11 mouse cellular contexts compared by ENCODE assay signal in the genomic region with DNA sequence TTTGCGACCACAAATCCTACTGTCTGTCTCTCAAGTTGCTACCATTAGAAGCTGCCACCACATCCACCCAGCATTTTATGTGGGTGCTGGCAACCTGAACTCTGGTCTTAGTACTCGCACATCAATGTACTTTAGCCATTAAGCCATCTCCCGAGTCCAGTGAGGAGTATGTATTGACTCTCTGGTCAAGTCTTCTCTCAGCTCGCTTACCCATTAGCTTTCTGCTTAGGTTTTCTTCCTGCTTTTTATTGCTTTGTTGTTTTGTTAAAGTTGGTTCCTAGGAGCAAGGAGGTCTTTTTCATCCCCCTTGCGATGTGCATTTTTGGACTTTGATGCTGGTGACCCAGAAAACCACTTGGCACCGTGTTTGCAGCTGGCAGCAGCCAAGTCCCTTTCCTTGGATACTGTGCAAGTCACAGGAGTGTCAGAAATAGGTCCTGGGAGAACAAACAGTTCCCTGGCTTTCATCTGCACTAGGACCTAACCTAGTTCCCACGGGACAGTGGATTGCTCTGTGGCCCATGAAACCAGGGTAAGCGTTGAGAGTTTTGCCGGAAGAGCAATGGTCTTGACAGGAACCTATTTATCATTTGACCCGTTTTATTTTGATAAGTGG. TPM values are rescaled to one million over a fixed set of nuclear protein-coding genes. Genes with fewer than 3 reads are reported as not detected.
DNase-seq lines count a peak whose midpoint lies in the region; ATAC-seq and TF ChIP-seq lines count a peak whose summit lies in the region.
"Had no signal": no experiment of that assay in that cellular context is flagged by ENCODE, and none has a peak within 500 bp of the region (broad histone marks: within the 10 kb centered on the region; RNA-seq: fewer than 3 reads in every experiment).

No protein-coding gene starts in this region.

- no peaks in the 10 kb centered on the region for H3K27me3 ChIP-seq in kidney, embryonic 15.5 days

- no peak for TF ChIP-seq POLR2A in brain, embryonic 14.5 days (IDR thresholded peaks at IDR 0.05; ENCODE audit: borderline replicate concordance, extremely low read depth, insufficient read depth, insufficient read length, poor library complexity, severe bottlenecking)

- H3K4me1 ChIP-seq in kidney, embryonic 15.5 days, result no peaks in the 10 kb centered on the region

- H3K36me3 ChIP-seq in kidney, embryonic 15.5 days, result no peaks in the 10 kb centered on the region
- H3K36me3 ChIP-seq: G1E had no signal

- peak; percentile 20 for DNase-seq in kidney, adult 18-20 months
- DNase-seq in kidney, adult 11 months, result no peak
- DNase-seq in Muller cell, postnatal 12 days (ENCODE audit: inconsistent ontology term), result peak; percentile 80
- peak; percentile 34 for DNase-seq in brain, embryonic 14.5 days (ENCODE audit: low read depth)
- DNase-seq in c-Kit-positive CD71-positive TER-119-positive erythroid progenitor cells, embryonic 14.5 days (ENCODE audit: low spot score), result no peak
- no peak for DNase-seq in embryo, embryonic 11 days
- DNase-seq in spleen, postnatal 14 days (ENCODE audit: low spot score in 2 of 2), result no peak
- DNase-seq: spleen, adult 18-20 months had no signal

- 41% methylated on average over 10 of the region's 10 CpGs for WGBS in kidney, embryonic 15.5 days

- no peak for TF ChIP-seq CTCF in brain, embryonic 14.5 days (IDR thresholded peaks at IDR 0.05; ENCODE audit: borderline replicate concordance, extremely low read depth, insufficient read depth, insufficient read length)

- no peak overlapping the region for H3K4me2 ChIP-seq in kidney, embryonic 15.5 days

- ATAC-seq in kidney, embryonic 15.5 days (replicated peaks; ENCODE audit: low FRiP score), result peak; percentile 52; the same call in 1 of the 2 replicates

- no peak overlapping the region for H3K9ac ChIP-seq in kidney, embryonic 15.5 days

- no peak overlapping the region for H3K27ac ChIP-seq in kidney, embryonic 15.5 days
- H3K27ac ChIP-seq: midbrain, embryonic 10.5 days had no signal

- no peak overlapping the region for H3K4me3 ChIP-seq in kidney, embryonic 15.5 days (replicated peaks)
- H3K4me3 ChIP-seq: midbrain, embryonic 10.5 days had no signal

- H3K9me3 ChIP-seq in kidney, embryonic 15.5 days (replicated peaks), result no peaks in the 10 kb centered on the region
- H3K9me3 ChIP-seq: G1E; midbrain, embryonic 10.5 days had no signal

RNA-seq across cellular contexts. Expression of a gene that starts 51.9 kb away (rescaled TPM):
- 5.0 and 6.6 TPM in 2 replicates for polyA plus RNA-seq in brain, embryonic 14.5 days (2012; rRNA removed)
- polyA plus RNA-seq in kidney, embryonic 15.5 days (2015; fragmentation: Nextera tagmentation; extraction: Ambion mirVana), result 37.6 and 38.5 TPM in 2 replicates
- polyA plus RNA-seq: G1E had no signal

Comparison
In these comparisons a context has a peak if more than half of its experiments do, and no peak if none do; other contexts are left out.
1. DNase-seq: peak in kidney, adult 18-20 months (single experiment), Muller cell, postnatal 12 days (single experiment) and brain, embryonic 14.5 days (single experiment); none in kidney, adult 11 months (single experiment), c-Kit-positive CD71-positive TER-119-positive erythroid progenitor cells, embryonic 14.5 days (single experiment), embryo, embryonic 11 days (single experiment) and spleen, postnatal 14 days (0 of 2).